Mouse (Mus musculus) ovary, postnatal 10 days (tissue): Measurements from ENCODE around the gene Sytl3.

ENCODE experiments used
- DNase-seq: peaks from one replicate; pipeline ENCODE4 v3.0.0; 2022; ENCODE audit warnings: low spot score

Sytl3 gene

DNA sequence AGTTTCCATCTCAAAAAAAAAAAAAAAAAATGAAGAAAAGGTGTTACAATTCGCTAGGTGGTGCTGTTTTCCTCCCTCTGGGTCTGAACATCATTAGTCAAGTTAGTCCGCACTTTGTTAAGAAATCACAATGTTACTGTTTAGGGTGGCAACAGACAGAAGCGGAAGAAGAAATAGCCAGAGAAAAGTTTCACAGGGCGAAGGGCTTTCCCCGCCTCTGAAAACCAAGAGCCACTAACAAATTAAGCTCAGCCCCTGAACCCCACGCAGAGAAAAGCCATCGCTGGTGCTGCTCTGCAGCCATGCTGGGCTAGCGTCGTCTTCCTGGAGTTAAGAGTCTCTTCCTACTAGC lies 119.4 kb downstream of the Sytl3 start:
- no peak for DNase-seq

DNA sequence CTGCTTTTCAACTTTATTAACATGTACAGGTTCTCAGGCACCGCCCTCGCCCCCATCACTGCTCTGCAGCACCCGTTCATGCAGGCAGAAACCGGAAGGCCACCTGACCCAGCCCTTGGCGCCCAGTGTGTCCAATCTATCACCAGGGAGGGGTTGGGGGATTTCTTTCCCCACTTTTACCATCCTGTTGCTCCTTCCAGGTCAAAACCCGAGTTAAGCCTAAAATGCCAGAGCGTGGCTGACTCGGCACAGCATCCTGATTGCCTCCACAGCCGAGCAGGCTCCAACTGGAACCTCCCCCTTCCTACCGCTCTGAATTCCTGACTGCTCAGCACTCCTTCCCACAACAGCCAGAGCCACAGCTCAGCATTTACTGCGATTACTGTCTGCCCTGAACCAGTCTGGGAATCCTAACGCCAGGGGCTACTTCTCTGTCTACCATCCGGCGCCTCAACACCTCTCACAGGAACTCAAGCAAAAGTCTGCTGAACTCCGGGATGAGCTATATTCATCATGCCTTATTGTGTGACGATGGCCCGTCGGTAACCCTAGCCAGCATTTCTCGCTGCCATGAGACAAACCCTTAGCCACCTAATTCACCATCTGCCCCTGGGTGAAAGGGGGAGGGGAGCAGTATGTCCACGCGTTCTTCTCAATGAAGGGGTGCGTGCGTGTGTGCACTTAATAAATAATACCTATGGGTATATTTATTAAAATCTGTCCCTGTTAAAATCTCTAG lies 120.0 kb downstream of the Sytl3 start:
- no peak for DNase-seq

DNA sequence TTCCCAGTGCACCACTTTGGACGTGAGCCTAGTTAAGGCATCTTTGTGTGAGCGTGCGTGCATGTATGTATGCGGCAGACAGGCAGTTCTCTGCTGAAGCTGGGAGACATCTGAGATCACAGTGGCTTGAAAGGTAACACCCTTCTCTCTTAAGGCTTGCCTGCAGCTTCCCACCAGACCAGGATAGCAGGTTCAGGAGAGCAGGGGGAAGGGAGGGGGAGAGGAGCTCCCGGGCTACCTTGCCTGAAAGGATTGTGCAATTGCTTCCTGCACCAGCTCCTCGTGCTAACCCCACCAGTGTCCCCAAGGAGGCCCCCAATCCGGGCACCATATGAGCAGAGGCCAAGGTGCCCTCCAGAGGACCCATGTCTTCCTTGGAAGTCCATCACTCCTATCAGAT lies 120.7 kb downstream of the Sytl3 start:
- DNase-seq = no peak

DNA sequence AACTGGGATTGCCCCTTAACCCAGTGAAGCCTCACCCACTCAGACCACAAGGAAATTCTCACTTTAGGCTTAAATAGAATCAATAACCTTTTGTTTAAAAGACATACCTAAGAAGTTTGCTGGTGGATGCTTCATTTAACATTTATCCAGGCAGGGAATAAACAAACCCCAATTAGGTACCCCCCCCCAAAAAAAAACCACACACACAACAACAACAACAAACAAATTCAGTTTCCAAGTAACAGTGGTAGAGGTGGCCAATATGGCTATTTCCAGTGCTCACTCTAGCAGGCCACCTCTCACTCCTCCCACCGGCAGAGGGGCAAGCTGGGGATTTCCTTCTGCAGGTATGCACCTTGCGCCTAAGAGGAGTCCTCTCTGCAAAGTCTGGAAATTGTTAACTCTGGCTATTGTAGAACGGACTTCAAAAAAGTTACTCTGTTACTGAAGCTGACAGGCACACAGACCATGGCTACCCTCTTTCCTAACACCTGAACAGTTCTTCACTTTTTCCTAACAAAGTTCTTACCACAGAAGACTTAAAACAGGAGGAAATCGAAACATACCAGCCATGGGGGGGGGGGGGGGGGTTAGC lies 121.7 kb downstream of the Sytl3 start:
- no peak for DNase-seq

DNA sequence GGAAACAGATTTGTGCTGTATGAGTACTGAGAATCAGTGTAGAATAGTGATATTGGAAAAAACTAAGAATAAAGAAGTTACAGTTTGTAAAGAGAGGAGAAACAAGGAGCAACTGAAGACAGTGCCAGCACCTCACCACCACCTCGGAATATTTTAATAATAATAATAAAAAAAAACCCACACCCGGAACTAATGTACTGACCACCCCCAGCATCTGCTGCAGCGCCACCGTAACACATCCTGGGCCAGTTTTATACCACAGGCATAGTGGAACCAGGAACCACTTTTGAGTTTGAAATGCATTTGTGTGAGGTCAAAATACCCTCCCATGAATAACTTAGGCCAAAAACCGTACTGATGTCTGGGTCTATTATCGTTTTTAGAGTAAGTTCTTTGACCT lies 122.4 kb downstream of the Sytl3 start:
- DNase-seq = no peak

DNA sequence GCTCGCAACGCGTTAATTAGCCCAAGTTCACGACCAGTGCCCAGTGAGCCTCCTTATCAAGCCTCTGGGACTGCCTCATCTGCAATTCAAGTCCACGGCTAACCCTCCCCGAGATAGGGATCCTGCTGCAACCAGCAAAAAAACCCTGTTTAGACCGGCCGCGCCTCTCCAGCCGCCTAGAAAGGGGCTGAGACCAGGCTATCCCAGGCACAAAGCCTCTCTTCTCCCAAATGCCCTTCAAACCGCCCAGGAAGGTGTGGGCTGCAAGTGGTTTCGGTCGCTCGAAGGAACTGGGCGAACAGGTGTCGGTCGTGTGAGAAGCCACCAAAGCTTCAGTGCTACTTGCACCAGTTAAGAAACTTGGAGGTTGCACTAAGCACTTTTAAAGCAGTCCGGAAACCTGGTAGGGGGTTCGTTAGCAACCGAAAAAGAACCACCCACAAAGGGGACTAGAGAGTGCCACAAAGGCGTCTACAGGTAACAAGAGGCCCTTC lies 123.2 kb downstream of the Sytl3 start:
- peak; percentile 15 for DNase-seq

DNA sequence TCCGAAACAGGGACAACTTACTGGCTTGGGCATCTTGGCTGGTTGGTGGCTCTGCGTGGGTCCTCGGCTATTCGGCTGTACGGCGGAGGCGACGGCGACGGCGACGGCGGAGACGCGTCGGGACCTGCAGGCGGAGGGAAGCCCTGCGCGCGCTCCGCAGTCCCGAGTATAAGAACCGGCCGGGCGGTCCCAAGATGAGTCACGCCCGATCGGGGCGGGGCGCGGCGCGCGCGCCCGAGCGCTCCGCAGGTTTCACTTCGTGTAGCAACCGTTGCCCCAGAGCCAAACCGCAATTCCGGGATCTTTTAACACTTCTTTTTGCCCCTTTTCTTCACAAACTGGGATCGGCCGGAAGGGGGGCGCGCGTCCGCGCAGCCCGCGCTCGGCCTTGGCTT lies 123.7 kb downstream of the Sytl3 start, which contains the start of gene Ezr:
TSS of gene Ezr (minus strand) at position 174 of the 395 bp plus-strand sequence.
- peak; percentile 70 for DNase-seq

DNA sequence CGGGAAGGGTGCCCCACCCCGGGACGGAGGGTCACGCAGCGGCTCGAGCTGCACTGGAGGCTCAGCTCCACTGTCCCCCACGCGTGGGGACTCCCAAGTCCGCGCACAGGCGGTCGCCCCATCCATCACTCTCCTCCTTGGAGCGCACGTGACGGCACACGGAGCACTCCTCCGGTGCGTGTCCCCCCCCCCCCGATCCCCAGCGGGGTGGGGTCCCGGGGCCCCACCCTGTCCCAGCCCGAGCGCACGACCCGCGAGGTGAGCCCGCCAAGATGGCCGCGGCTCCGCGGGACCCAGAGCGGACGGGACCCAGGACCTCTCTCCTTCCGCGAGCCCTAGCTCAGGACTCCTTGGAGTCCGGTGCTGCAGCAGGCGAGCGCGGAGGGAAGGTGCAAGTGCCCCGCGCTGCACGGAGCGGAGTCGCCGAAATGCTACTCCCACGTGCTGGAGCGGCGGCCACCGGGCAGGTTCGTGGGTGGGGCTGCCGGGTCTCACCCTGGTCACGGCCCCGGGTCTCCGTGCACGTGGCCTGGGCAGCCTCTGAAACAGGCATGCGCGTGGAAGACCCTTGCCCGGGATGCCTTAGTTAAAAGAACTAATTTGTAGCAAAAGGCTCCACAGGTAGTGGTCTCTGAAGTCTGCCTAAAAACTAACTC lies 124.2 kb downstream of the Sytl3 start:
- DNase-seq = peak; percentile 33

DNA sequence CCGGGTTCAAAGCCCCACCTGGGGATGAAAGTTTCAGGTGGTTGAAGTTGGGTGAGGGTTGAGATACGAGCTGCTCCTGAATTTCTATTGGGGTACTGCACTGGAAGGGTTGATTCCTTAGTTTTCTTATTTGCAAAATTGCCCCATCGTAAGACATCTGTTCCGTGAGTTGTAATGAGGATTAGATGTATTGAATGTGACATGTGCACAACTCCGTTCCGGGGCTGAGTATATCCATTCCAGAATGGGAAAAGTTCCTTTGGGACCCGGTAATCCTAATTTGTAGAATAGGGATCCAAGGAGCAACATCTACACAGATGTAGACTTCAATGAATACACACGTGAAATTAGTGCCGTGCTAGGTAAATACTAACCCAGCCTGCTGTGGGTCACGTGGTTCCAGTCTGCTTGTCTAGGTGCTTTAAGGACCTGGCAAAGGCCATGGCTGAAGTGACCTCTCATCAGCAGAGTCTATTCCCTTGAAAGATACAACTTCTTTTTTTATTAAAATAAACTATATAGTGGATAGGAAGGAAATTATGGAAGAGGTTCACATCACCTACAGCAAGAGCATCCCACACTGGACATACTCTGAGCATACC lies 125.0 kb downstream of the Sytl3 start:
- no peak for DNase-seq

DNA sequence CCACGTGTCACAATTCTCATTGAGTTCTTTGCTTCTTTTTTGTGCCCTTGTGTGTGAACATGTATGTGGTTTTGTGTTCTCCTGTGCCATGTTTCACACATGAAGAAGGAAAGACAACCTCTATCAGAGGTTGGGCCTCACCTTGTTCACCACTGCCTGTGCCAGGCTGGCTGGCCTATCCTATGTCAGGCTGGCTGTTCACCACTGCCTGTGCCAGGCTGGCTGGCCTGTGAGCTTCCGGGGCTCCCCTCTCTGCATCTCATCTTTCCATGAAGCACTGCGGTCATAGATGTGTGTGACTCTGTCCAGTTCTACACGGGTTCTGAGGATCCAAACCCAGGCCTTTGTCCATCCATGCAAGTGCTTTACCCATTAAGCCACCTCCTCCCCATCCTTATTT lies 128.3 kb downstream of the Sytl3 start:
- DNase-seq = no peak
